23 mouse cellular contexts compared by ENCODE assay signal in the genomic region with DNA sequence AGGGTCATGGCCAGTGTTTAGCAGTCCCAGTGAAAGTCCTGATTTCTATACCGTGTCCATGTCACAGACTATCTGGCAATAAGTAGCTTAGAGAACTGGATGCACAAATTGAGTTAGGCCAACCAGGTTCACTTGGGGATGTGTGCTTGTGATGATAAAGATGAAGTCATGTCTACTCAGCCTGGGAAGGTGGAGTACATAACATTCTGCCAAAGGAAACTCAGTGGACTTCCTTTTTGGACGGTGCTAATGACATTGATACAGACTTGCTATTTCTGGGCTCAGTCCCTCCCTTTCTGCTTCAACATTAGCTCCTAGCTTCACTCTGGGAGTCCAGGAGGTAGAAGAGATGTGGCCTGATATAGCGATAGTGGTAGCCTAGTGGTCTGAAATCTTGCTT.
"Had no signal": no experiment of that assay in that cellular context is flagged by ENCODE, and none has a peak within 500 bp of the region (broad histone marks: within the 10 kb centered on the region; RNA-seq: fewer than 3 reads in every experiment).

No protein-coding gene starts in this region.

- H3K9ac ChIP-seq: limb, embryonic 13.5 days; liver, embryonic 12.5 days; liver, embryonic 15.5 days; lung, embryonic 15.5 days; midbrain, embryonic 13.5 days; neural tube, embryonic 13.5 days had no signal

- H3K27me3 ChIP-seq: liver, embryonic 12.5 days; liver, embryonic 15.5 days; lung, embryonic 15.5 days; megakaryocyte, embryonic 14.5 days; midbrain, embryonic 13.5 days; neural tube, embryonic 13.5 days had no signal

- H3K4me2 ChIP-seq: limb, embryonic 13.5 days; liver, embryonic 12.5 days; liver, embryonic 15.5 days; lung, embryonic 15.5 days; midbrain, embryonic 13.5 days; neural tube, embryonic 13.5 days had no signal

- H3K9me3 ChIP-seq: limb, embryonic 10.5 days; limb, embryonic 13.5 days; liver, embryonic 12.5 days; liver, embryonic 15.5 days; lung, embryonic 15.5 days; midbrain, embryonic 10.5 days; midbrain, embryonic 13.5 days; neural tube, embryonic 13.5 days had no signal

- H3K27ac ChIP-seq: kidney, postnatal 0 days; layer of hippocampus, adult 2 months; limb, embryonic 10.5 days; limb, embryonic 13.5 days; liver, embryonic 12.5 days; liver, embryonic 15.5 days; lung, embryonic 15.5 days; midbrain, embryonic 10.5 days; midbrain, embryonic 13.5 days; neural tube, embryonic 13.5 days had no signal

- H3K4me1 ChIP-seq: limb, embryonic 13.5 days; liver, embryonic 12.5 days; liver, embryonic 15.5 days; lung, embryonic 15.5 days; megakaryocyte, embryonic 14.5 days; midbrain, embryonic 10.5 days; midbrain, embryonic 13.5 days; neural tube, embryonic 13.5 days had no signal

- H3K36me3 ChIP-seq: limb, embryonic 10.5 days; limb, embryonic 13.5 days; liver, embryonic 12.5 days; liver, embryonic 15.5 days; lung, embryonic 15.5 days; midbrain, embryonic 10.5 days; midbrain, embryonic 13.5 days; neural tube, embryonic 13.5 days had no signal

- H3K4me3 ChIP-seq: layer of hippocampus, adult 2 months; limb, embryonic 10.5 days; limb, embryonic 13.5 days; liver, embryonic 12.5 days; liver, embryonic 15.5 days; lung, embryonic 15.5 days; megakaryocyte, embryonic 14.5 days; midbrain, embryonic 10.5 days; midbrain, embryonic 13.5 days; myocyte; neural tube, embryonic 13.5 days had no signal

- ATAC-seq: liver, embryonic 12.5 days; midbrain, embryonic 13.5 days; midbrain, embryonic 16.5 days had no signal

- DNase-seq: kidney, postnatal 25 days; layer of hippocampus, adult 9-11 months; liver; lung, adult 18-20 months; lung, postnatal 10 days; lung, postnatal 36 days; retina, postnatal 1 day; right cerebral cortex, postnatal 25 days; thymus, adult 18-20 months; thymus, postnatal 36 days had no signal
